Mouse (Mus musculus): ENCODE data around the gene Rpusd1.

DNA sequence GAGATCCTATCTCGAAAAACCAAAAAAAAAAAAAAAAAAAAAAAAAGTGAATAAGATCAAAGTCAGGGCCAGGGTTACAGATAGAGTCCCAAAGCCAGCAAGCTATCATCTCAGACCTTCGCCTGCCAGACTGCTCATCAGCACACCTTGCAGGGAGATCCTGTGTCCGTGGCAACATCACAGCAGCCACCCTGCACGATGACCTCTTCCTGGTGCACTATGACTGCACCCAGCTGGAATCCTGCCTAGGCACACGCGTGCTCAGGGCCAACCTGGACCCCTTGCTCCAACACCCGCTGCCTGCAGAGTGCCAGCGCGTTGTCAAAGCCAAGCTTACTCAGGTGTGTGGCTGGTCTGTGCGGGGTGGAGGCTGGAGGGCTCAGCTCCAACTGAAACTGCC is 16.8 kb downstream of the Rpusd1 start:
- TF ChIP-seq CTCF (IDR thresholded peaks at IDR 0.05) = no peak
- no peak for TF ChIP-seq EP300 (IDR thresholded peaks at IDR 0.05; ENCODE audit: insufficient read depth, low read depth, low read length)
- no peak for TF ChIP-seq POLR2A (IDR thresholded peaks at IDR 0.05; ENCODE audit: insufficient read depth, low read depth, low read length)
